Mouse (Mus musculus) intestine, embryonic 16.5 days (tissue): ENCODE results near the gene Rab44. TPM values are rescaled to one million over a fixed set of nuclear protein-coding genes. Genes with fewer than 3 reads are reported as not detected.
A peak's percentile ranks its signal among the peaks of the same experiment; 100 is the strongest.
"Not testable (repeated sequence)": the region's sequence is repeated elsewhere in the genome, so short reads cannot be mapped to it uniquely, and the experiment has no call there.

ENCODE experiments used
- ATAC-seq: fragments of 200-750 bp; cut with Nextera tagmentation; 2 replicates; pipeline ENCODE4 v1.8.0; 2017; ENCODE audit warnings: moderate TSS enrichment, moderate library complexity
- H3K27ac ChIP-seq: fragments of 300-500 bp; sonication (generic); 2 replicates; pipeline ENCODE4 v1.5.1; 2014; ENCODE audit warnings: mild to moderate bottlenecking, low read length
- H3K27me3 ChIP-seq: fragments of 300-500 bp; sonication (generic); replicated peaks from 2 replicates; pipeline ENCODE4 v1.6.1; 2014; ENCODE audit warnings: low read length, control low read depth, mixed read lengths; ENCODE audit not compliant: control insufficient read depth, insufficient read depth
- H3K36me3 ChIP-seq: fragments of 300-500 bp; sonication (generic); 2 replicates; pipeline ENCODE4 v1.6.1; 2014; ENCODE audit warnings: low read length, control low read depth; ENCODE audit not compliant: control insufficient read depth, insufficient read depth
- H3K4me1 ChIP-seq: fragments of 300-500 bp; sonication (generic); 2 replicates; pipeline ENCODE4 v1.6.1; 2014; ENCODE audit warnings: low read length, control low read depth, mixed read lengths; ENCODE audit not compliant: control insufficient read depth, insufficient read depth
- H3K4me2 ChIP-seq: fragments of 300-500 bp; sonication (generic); 2 replicates; pipeline ENCODE4 v1.6.1; 2014; ENCODE audit warnings: low read depth, low read length, control low read depth
- H3K4me3 ChIP-seq: fragments of 300-500 bp; sonication (generic); 2 replicates; pipeline ENCODE4 v1.5.1; 2014; ENCODE audit warnings: mild to moderate bottlenecking, low read length
- H3K9ac ChIP-seq: fragments of 300-500 bp; sonication (generic); 2 replicates; pipeline ENCODE4 v1.6.1; 2014; ENCODE audit warnings: low read depth, low read length
- H3K9me3 ChIP-seq: fragments of 300-500 bp; sonication (generic); 2 replicates; pipeline ENCODE4 v1.6.1; 2016; ENCODE audit warnings: low read length, control low read depth; ENCODE audit not compliant: control insufficient read depth
- WGBS: fragments of 180-500 bp; shearing (Covaris S2); extraction: QIAGEN DNeasy Blood & Tissue Kit; methylation state at CpG from one replicate; pipeline ENCODE4 v1.1.7; 2014; 5-methylcytosine and 5-hydroxymethylcytosine counted together
- polyA plus RNA-seq: library from polyadenylated mRNA; unstranded; fragments of >200 nt; fragmentation: Nextera tagmentation; extraction: Ambion mirVana; gene quantifications from 2 replicates; pipeline ENCODE4 v1.2.1, GENCODE M21; 2015

Gene Rab44
- polyA plus RNA-seq, 1 experiment from 2014 or later: 0.70 TPM

- peak overlapping the region; percentile 73 for H3K4me3 ChIP-seq
- peak overlapping the region; percentile 84 for H3K9ac ChIP-seq
- peaks cover 17% of the 10 kb centered on the region for H3K4me1 ChIP-seq
- peak; percentile 73 for ATAC-seq
- H3K36me3 ChIP-seq: peaks cover 6% of the 10 kb centered on the region; the same call in 1 of the 2 replicates
- H3K27me3 ChIP-seq: no peaks in the 10 kb centered on the region
- WGBS: under 1% methylated on average over 41 of the region's 44 CpGs
- peak overlapping the region; percentile 76 for H3K27ac ChIP-seq
- H3K9me3 ChIP-seq: no peaks in the 10 kb centered on the region
- H3K4me2 ChIP-seq: peak overlapping the region; percentile 68
Observed at GRCm38 (mm10) chr17:29095201-29095733, 18.7 kb upstream of the Rab44 start.

DNA sequence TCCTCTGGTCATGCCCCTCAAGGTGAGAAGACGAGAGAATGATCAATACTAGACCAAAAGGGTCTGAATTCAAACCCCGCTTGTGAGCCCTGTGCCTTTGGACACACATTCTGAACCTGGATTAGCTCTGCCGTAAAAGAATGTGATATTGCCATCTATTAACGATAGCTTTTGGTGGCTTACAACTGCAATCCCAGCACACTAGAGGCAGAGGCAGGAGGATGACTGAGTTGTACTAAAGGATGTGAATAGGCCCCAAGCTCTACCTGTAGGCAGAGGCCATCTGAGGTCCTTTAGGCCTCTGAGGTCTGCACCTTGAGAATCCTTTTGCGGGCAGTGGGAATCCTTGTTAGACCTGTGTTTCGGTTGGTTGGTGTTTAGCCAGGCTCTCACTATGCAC lies 17.7 kb upstream of the Rab44 start:
- peak overlapping the region; percentile 84 for H3K9ac ChIP-seq
- H3K36me3 ChIP-seq: peaks cover 6% of the 10 kb centered on the region; the same call in 1 of the 2 replicates
- ATAC-seq: no peak
- no peaks in the 10 kb centered on the region for H3K9me3 ChIP-seq
- H3K4me3 ChIP-seq: peak overlapping the region; percentile 73
- H3K4me2 ChIP-seq: peak overlapping the region; percentile 68
- no peaks in the 10 kb centered on the region for H3K27me3 ChIP-seq
- peak overlapping the region; percentile 76 for H3K27ac ChIP-seq
- H3K4me1 ChIP-seq: peaks cover 17% of the 10 kb centered on the region
- WGBS: 76% methylated on average over 6 of the region's 6 CpGs

DNA sequence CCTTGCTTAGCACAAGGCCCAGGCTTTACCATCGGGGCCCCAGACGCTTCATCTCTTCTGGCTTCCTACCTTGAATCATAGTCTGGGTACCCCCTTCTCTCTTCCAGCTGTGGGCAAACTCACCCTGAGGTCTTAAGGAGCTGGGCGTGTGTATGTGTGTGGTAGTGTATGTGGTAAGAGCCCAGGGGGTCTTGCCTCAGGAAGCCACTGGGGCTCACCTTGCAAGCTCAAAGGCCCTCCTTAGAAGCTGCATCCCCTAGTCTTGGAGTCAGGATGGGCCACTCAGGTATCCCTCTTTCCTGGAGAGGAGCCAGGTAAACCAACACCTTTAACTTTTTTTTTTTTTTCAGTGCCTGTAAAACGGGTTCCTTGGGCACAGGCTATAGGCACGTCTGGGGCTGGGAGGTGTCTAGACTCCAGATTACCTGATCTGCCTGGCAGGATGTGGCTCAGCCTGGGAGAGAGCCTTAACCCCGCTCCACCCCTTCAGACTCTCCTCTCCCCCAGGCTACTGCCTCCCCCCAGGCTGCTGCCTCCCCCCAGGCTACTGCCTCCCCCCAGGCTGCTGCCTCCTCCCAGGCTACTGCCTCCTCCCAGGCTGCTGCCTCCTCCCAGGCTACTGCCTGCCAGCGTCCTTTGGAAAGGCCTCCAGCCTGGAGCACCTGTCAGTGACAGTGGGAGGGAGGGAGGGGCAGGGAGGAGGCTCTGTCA lies 16.9 kb upstream of the Rab44 start:
- no peaks in the 10 kb centered on the region for H3K27me3 ChIP-seq
- peaks cover 6% of the 10 kb centered on the region; the same call in 1 of the 2 replicates for H3K36me3 ChIP-seq
- H3K4me1 ChIP-seq: peaks cover 16% of the 10 kb centered on the region
- H3K4me2 ChIP-seq: peak overlapping the region; percentile 68
- 48% methylated on average over 7 of the region's 7 CpGs for WGBS
- H3K4me3 ChIP-seq: peak overlapping the region; percentile 73; the same call in 1 of the 2 replicates
- H3K9ac ChIP-seq: peak overlapping the region; percentile 84
- peak; percentile 30; the same call in 1 of the 2 replicates for ATAC-seq
- peak overlapping the region; percentile 76 for H3K27ac ChIP-seq
- H3K9me3 ChIP-seq: no peaks in the 10 kb centered on the region

GRCm38 (mm10) chr17:29098291-29098690 lies 15.7 kb upstream of the Rab44 start:
- Histone ChIP-seq H3K4me1 (peaks cover 11% of the 10 kb centered on the region), H3K4me3 (no peak overlapping the region), H3K27me3 (no peaks in the 10 kb centered on the region), H3K9me3 (no peaks in the 10 kb centered on the region), H3K36me3 (peaks cover 6% of the 10 kb centered on the region; the same call in 1 of the 2 replicates), H3K4me2 (no peak overlapping the region), H3K9ac (no peak overlapping the region), H3K27ac (no peak overlapping the region)
- no peak for ATAC-seq
- 95% methylated on average over 24 of the region's 24 CpGs for WGBS

DNA sequence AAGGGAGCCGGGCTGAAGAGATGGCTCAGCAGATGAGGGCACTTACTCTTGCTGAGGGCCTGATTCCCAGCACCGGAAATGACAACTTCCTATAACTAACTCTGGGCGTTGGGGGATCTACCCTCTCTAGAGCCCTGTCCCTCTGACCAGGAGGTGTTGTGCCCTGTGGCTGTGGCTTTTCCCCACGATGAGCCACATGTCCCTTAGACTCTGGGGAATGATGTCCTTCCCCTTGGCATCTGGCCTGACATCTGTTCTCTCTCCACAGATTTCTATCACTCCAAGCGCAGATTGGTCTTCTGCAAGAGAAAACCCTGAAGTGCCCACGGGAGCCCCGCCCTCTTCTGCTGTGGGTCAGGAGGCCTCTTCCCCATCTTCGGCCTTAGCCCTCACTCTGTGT lies 14.9 kb upstream of the Rab44 start:
- H3K4me3 ChIP-seq: no peak overlapping the region
- ATAC-seq: no peak
- peaks cover 6% of the 10 kb centered on the region; the same call in 1 of the 2 replicates for H3K36me3 ChIP-seq
- H3K9ac ChIP-seq: no peak overlapping the region
- WGBS: 82% methylated on average over 8 of the region's 8 CpGs
- H3K4me2 ChIP-seq: no peak overlapping the region
- no peak overlapping the region for H3K27ac ChIP-seq
- H3K27me3 ChIP-seq: no peaks in the 10 kb centered on the region
- no peaks in the 10 kb centered on the region for H3K9me3 ChIP-seq
- H3K4me1 ChIP-seq: peaks cover 10% of the 10 kb centered on the region

DNA sequence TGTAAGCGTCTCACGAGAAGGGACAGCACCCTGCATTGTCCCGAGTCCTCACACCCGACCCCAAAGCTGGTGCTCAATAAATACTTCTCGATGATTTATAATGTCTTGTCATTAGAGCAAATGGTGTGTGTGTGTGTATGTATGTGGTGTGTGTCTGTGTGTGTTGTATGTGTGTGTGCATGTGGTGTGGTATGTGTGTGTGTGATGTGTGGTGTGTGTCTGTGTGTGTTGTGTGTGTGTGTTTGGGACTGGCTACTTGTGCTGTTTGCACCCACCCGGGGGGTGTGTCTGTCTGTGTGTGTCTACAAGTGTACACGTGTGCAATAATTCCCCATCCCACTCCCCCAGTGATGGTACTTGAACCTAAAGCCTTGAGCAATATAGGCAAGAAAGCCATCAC lies 13.3 kb upstream of the Rab44 start:
- Histone ChIP-seq H3K9ac (no peak overlapping the region), H3K4me1 (peaks cover 9% of the 10 kb centered on the region), H3K27me3 (no peaks in the 10 kb centered on the region), H3K4me2 (no peak overlapping the region), H3K36me3 (peaks cover 6% of the 10 kb centered on the region; the same call in 1 of the 2 replicates), H3K27ac (no peak overlapping the region), H3K4me3 (no peak overlapping the region), H3K9me3 (no peaks in the 10 kb centered on the region)
- 85% methylated on average over 7 of the region's 7 CpGs for WGBS
- ATAC-seq: no peak

DNA sequence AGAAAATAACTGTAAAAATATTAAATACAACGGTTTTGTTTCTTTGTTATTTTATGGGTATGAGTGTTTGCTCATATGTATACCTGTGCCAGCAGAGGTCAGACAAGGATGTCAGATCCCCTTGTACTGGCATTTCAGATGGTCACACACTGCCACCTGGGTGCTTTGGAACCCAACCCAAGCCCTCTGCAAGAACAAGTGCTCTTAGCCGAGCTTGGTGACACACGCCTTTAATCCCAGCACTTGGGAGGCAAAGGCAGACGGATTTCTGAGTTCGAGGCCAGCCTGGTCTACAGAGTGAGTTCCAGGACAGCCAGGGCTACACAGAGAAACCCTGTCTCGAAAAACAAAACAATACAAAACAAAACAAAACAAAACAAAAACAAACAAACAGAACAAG lies 3.6 kb upstream of the Rab44 start:
- H3K9ac ChIP-seq, H3K27ac ChIP-seq, H3K4me3 ChIP-seq, H3K9me3 ChIP-seq, H3K4me2 ChIP-seq, H3K27me3 ChIP-seq, H3K4me1 ChIP-seq, H3K36me3 ChIP-seq, ATAC-seq: not testable (repeated sequence)
- 81% methylated on average over 6 of the region's 6 CpGs for WGBS

DNA sequence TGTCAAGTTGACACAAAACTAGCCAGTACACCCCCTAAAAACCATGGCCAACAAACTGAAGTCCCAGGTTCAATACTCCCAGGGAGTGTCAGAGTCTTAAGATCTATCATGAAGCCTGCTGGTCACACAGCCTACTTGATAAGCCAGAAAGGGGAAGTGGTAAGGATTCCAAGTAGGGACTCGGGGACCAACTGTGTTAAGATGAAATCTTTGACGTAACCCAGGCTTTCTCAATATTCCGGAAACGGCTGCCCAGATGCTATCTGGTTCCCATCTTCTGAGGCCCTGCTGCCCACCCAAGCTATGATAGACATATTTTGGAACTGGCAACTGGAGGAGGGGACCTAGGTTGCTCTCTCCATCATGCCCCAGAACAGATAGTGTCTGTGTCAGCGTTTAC lies 2.6 kb upstream of the Rab44 start:
- 65% methylated on average over 5 of the region's 5 CpGs for WGBS
- H3K36me3 ChIP-seq: no peaks in the 10 kb centered on the region
- no peak overlapping the region for H3K4me3 ChIP-seq

GRCm38 (mm10) chr17:29116023-29116422 lies 2.1 kb downstream of the Rab44 start:
- no peaks in the 10 kb centered on the region for H3K4me1 ChIP-seq
- H3K27me3 ChIP-seq: no peaks in the 10 kb centered on the region
- no peak overlapping the region for H3K27ac ChIP-seq
- H3K36me3 ChIP-seq: no peaks in the 10 kb centered on the region
- no peak overlapping the region for H3K9ac ChIP-seq
- H3K9me3 ChIP-seq: no peaks in the 10 kb centered on the region
- no peak overlapping the region for H3K4me3 ChIP-seq
- no peak overlapping the region for H3K4me2 ChIP-seq
- WGBS: 74% methylated on average over 12 of the region's 12 CpGs
- ATAC-seq: no peak

More for the DNA sequence above, 2.6 kb upstream of the Rab44 start:
- Histone ChIP-seq H3K4me2 (no peak overlapping the region), H3K27me3 (no peaks in the 10 kb centered on the region), H3K4me1 (no peaks in the 10 kb centered on the region), H3K27ac (no peak overlapping the region), H3K9me3 (no peaks in the 10 kb centered on the region), H3K9ac (no peak overlapping the region)
- ATAC-seq: no peak
